Comparison of ENCODE assay signal across 20 mouse cellular contexts in the genomic region with DNA sequence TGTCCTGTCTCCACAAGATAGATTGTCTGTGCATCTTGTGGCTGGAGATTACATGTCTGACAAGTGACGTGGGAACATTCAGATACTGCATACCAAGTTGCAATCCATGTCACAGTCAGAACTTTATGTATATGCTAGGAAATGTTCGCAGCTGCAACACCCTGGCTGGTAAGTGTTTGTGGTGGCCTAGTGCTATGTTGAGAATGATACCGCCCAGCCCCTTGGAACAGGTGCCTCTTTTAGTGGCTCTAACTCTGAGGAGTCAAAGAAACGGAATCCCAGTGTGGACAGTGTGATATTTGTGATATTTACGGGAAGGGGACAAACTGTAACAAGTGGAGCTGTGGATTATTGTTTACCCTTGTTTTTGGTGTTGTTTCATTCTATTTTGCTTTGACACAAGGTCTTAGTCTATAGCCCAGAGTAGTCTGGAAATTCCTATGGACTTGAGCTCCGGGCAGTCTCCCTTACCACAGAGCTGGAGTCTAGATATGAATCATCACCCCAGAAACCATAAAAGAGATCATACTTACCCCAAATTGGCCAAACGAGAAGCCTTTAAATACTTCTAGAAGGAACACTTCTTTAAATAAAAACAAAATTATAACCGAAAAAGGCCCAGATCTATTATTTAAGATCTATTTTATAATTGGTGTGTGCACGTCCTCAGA. TPM values are rescaled to one million over a fixed set of nuclear protein-coding genes. Genes with fewer than 3 reads are reported as not detected.
"Had no signal": no experiment of that assay in that cellular context is flagged by ENCODE, and none has a peak within 500 bp of the region (broad histone marks: within the 10 kb centered on the region; RNA-seq: fewer than 3 reads in every experiment).

No protein-coding gene starts in this region.

- H3K27ac ChIP-seq: macrophage; midbrain, embryonic 13.5 days; midbrain, embryonic 15.5 days; neural tube, embryonic 13.5 days; neural tube, embryonic 15.5 days had no signal

- ATAC-seq: liver, postnatal 0 days; midbrain, embryonic 13.5 days; midbrain, embryonic 15.5 days had no signal

- H3K4me3 ChIP-seq: megakaryocyte, embryonic 14.5 days; midbrain, embryonic 13.5 days; midbrain, embryonic 15.5 days; neural tube, embryonic 13.5 days; neural tube, embryonic 15.5 days had no signal

- H3K4me1 ChIP-seq: midbrain, embryonic 15.5 days; neural tube, embryonic 15.5 days had no signal

- H3K27me3 ChIP-seq: midbrain, embryonic 13.5 days; midbrain, embryonic 15.5 days; neural tube, embryonic 13.5 days; neural tube, embryonic 15.5 days had no signal

- DNase-seq: liver, postnatal 0 days; lung, embryonic 14.5 days; lung, postnatal 14 days; lung, postnatal 36 days; retina, postnatal 1 day; right cerebral cortex, adult 18-20 months; right cerebral cortex, postnatal 25 days; right cerebral cortex, postnatal 4 days; spleen, adult 18-20 months; thymus, adult 18-20 months; thymus, postnatal 14 days; thymus, postnatal 36 days had no signal

- H3K9me3 ChIP-seq: midbrain, embryonic 15.5 days; neural tube, embryonic 13.5 days; neural tube, embryonic 15.5 days had no signal

- H3K36me3 ChIP-seq: midbrain, embryonic 13.5 days; midbrain, embryonic 15.5 days; neural tube, embryonic 13.5 days; neural tube, embryonic 15.5 days had no signal

- H3K9ac ChIP-seq: liver, postnatal 0 days; lung, embryonic 14.5 days; midbrain, embryonic 13.5 days; midbrain, embryonic 15.5 days; neural tube, embryonic 13.5 days; neural tube, embryonic 15.5 days had no signal

- H3K4me2 ChIP-seq: lung, embryonic 14.5 days; midbrain, embryonic 11.5 days; midbrain, embryonic 13.5 days; midbrain, embryonic 15.5 days; neural tube, embryonic 13.5 days; neural tube, embryonic 15.5 days had no signal

RNA-seq across cellular contexts. Expression of a gene that starts 25.0 kb away (rescaled TPM):
- total RNA-seq: monocyte, adult 5-6 weeks had no signal
